Mouse (Mus musculus) testis, adult 2 months (tissue): ENCODE measurements around the gene Cldn20.

Experiments
- CTCF ChIP-seq: fragments of 200-500 bp; IDR thresholded peaks from 2 replicates; pipeline ENCODE4 v1.5.1; 2012; ENCODE audit warnings: low read depth, mild to moderate bottlenecking, inconsistent platforms, low read length, moderate library complexity; ENCODE audit not compliant: control insufficient read depth, insufficient read depth, insufficient replicate concordance
- POLR2A ChIP-seq: fragments of 200-500 bp; IDR thresholded peaks from 2 replicates; pipeline ENCODE4 v1.6.1; 2012; ENCODE audit warnings: low read depth, mild to moderate bottlenecking, inconsistent platforms, low read length, moderate library complexity; ENCODE audit not compliant: control insufficient read depth

DNA sequence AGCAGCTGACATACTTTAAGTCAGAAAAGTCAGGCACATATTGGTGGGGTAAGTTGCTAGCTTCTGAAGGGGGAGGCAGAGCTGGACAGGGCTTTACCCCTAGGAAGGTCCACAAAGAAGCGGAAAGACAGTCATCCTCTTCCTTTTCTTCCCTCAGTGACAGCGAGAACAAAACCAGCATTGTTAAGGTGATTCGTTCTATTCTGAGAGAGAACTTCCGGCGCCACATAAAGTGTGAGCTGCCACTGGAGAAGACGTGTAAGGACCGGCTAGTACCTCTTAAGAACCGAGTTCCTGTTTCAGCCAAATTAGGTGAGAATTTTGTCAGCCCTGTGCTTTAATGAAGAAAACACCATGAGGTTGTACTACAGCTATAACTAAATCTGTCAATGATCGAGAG lies 15.9 kb upstream of the Cldn20 start:
- TF ChIP-seq CTCF, result no peak
- TF ChIP-seq POLR2A, result no peak
